Mouse (Mus musculus): ENCODE results near the gene Ticam1.
"Not testable (repeated sequence)": the region's sequence is repeated elsewhere in the genome, so short reads cannot be mapped to it uniquely, and the experiment has no call there.

DNA sequence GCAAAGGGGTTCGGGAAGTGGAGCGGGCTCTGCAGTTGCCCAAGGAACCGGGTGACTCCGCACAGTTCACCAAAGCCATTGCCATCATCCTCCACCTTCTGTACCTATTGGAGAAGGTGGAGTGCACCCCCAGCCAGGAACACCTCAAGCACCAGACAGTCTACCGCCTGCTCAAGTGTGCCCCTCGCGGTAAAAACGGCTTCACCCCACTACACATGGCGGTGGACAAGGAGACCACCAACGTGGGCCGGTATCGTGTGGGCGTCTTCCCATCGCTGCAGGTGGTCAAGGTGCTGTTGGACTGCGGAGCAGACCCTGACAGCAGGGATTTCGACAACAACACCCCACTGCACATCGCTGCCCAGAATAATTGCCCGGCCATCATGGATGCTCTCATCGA lies 18.3 kb downstream of the Ticam1 start:
- TF ChIP-seq POLR2A (IDR thresholded peaks at IDR 0.05; ENCODE audit: borderline replicate concordance, insufficient read depth, low read length); CTCF (IDR thresholded peaks at IDR 0.05; ENCODE audit: borderline replicate concordance, insufficient read depth, low read depth, low read length): not testable (repeated sequence)

All from cerebellum, adult 2 months (tissue).